Mouse (Mus musculus): ENCODE measurements around the gene Zbtb20.

- TF ChIP-seq CTCF (IDR thresholded peaks at IDR 0.05), result peak; percentile 27
- peak; percentile 68 for TF ChIP-seq POLR2A (IDR thresholded peaks at IDR 0.05; ENCODE audit: insufficient read depth, low read depth, low read length)
- TF ChIP-seq EP300 (IDR thresholded peaks at IDR 0.05; ENCODE audit: insufficient read depth, low read depth, low read length), result peak; percentile 56; the same call in 1 of the 2 replicates
These were observed 500 bp upstream of the Zbtb20 start for GRCm38 (mm10) chr16:42874910-42875851.

Data from heart, adult 2 months (tissue).